Mouse (Mus musculus): Measurements from ENCODE around the gene Podn. TPM values are rescaled to one million over a fixed set of nuclear protein-coding genes. Genes with fewer than 3 reads are reported as not detected.
A peak's percentile ranks its signal among the peaks of the same experiment; 100 is the strongest.

Gene Podn
- polyA plus RNA-seq, 1 experiment, result 1.0 TPM

DNA sequence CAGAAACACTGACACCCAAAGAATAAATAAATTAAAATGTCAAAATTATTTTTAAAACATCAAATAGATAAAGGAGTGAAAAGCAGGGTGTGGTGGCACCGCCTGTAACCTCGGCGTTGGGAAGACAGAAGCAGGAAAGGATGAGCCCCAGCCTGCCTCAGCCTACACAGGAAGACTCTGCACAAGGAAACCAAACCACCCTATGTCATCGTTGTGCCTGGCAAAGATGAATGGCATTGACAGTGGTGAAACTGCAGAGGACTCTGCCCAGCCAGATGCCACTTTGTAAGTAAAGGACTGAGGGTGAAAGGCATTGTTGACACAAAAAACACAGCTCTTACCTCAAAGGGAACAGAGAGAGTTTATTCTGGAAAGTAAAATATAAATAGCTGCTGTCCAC is 30.0 kb upstream of the Podn start:
- Histone ChIP-seq H3K27ac (ENCODE audit: insufficient read depth, low read length) (no peak overlapping the region), H3K4me1 (ENCODE audit: control insufficient read depth, insufficient read depth, low read length) (no peaks in the 10 kb centered on the region), H3K27me3 (ENCODE audit: control insufficient read depth, insufficient read depth, low read length) (no peaks in the 10 kb centered on the region), H3K4me3 (replicated peaks; ENCODE audit: insufficient read depth, low read depth, low read length) (no peak overlapping the region)
- WGBS, result 86% methylated on average over 4 of the region's 4 CpGs
- TF ChIP-seq CTCF (IDR thresholded peaks at IDR 0.05; ENCODE audit: borderline replicate concordance, insufficient read depth, low read depth, low read length) (no peak), POLR2A (IDR thresholded peaks at IDR 0.05; ENCODE audit: borderline replicate concordance, insufficient read depth, low read length) (no peak)
- no peak for DNase-seq

DNA sequence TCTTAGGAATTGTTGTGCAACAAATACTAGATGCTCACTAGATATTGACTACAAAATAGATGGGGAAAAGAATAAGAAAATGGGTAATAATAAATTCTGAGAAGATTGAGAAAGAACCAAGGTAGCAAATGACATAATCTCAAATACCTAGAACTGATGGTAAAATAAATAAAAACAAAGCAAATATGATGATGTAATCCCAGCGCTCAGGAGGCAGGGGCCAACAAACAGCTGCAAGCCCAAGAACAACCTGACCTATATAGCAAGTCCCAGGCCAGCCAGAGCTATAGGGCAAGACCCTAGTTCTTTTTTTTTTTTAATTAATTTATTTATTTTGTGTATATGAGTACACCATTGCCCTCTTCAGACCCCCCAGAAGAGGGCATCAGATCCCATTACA is 27.9 kb upstream of the Podn start:
- no peak for TF ChIP-seq CTCF (IDR thresholded peaks at IDR 0.05; ENCODE audit: borderline replicate concordance, insufficient read depth, low read depth, low read length)
- no peak for TF ChIP-seq POLR2A (IDR thresholded peaks at IDR 0.05; ENCODE audit: borderline replicate concordance, insufficient read depth, low read length)
- Histone ChIP-seq H3K4me1 (ENCODE audit: control insufficient read depth, insufficient read depth, low read length) (no peaks in the 10 kb centered on the region), H3K27ac (ENCODE audit: insufficient read depth, low read length) (no peak overlapping the region), H3K27me3 (ENCODE audit: control insufficient read depth, insufficient read depth, low read length) (no peaks in the 10 kb centered on the region), H3K4me3 (replicated peaks; ENCODE audit: insufficient read depth, low read depth, low read length) (no peak overlapping the region)
- 95% methylated on average over 1 of the region's 1 CpGs for WGBS
- no peak for DNase-seq

DNA sequence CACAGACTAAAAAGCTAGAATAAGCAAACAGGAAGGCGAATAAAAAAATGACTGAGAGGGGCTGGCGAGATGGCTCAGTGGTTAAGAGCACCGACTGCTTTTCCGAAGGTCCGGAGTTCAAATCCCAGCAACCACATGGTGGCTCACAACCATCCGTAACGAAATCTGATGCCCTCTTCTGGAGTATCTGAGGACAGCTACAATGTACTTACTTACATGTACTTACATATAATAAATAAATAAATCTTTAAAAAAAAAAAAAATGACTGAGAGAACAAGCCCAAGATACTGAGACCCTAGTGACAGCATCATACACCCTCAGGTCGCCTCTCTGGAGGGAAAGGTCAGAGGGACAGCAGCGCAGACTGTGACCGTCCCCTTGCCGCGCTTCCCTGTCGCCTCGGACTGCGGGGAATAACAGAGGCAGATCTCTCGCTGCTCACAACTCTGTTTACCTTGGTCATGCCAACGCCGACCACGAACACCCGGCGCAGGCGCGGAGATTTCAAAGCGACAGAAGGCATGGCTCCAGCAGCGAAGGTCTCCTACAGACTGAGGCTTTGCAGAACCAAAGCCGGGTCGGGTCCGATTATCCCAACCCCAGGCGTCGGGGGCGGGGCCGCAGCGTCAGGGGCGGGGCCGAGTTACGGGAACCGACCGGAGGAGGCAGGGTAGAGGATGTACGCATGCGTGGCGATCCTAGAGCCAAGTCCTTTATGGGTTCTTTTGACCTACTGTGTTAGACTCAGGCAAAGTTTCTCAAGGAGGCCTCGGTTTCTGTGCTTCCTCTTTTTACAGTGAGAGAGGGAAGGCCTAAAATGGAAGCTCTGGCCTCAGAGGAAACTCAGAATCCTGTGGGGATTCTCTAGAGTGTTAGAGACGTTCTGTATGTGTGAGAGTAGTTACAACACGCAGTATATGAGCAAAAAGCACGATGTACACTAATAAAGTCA is 22.0 kb upstream of the Podn start:
- H3K4me1 ChIP-seq (ENCODE audit: control insufficient read depth, insufficient read depth, low read length), result no peaks in the 10 kb centered on the region
- H3K4me3 ChIP-seq (replicated peaks; ENCODE audit: insufficient read depth, low read depth, low read length), result peak overlapping the region; percentile 77
- TF ChIP-seq POLR2A (IDR thresholded peaks at IDR 0.05; ENCODE audit: borderline replicate concordance, insufficient read depth, low read length), result peak; percentile 80; the same call in 1 of the 2 replicates
- TF ChIP-seq CTCF (IDR thresholded peaks at IDR 0.05; ENCODE audit: borderline replicate concordance, insufficient read depth, low read depth, low read length), result no peak
- no peaks in the 10 kb centered on the region for H3K27me3 ChIP-seq (ENCODE audit: control insufficient read depth, insufficient read depth, low read length)
- 0 out of 2 replicates have a peak overlapping the region, but pooled peaks have one; percentile 40 for H3K27ac ChIP-seq (ENCODE audit: insufficient read depth, low read length)
- 12% methylated on average over 45 of the region's 45 CpGs for WGBS
- DNase-seq, result peak; percentile 95 to 96

DNA sequence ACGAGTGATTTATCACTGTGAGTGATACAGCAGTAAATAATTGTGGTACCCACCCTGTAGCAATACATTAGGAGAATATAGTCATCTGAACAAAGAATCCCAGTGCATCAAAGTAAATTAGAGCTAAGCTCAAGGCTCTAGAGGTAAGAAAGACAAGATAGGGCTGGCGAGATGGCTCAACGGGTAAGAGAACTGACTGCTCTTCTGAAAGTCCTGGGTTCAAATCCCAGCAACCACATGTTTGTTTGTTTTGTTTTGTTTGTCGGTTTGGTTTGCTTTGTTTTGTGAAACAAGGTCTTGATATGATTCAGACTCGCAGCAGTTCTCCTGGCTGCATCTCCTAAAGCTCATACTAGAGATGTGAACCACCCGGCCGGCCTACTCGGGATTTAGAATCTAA is 21.2 kb upstream of the Podn start:
- Histone ChIP-seq H3K27ac (ENCODE audit: insufficient read depth, low read length) (no peak overlapping the region), H3K4me1 (ENCODE audit: control insufficient read depth, insufficient read depth, low read length) (no peaks in the 10 kb centered on the region), H3K27me3 (ENCODE audit: control insufficient read depth, insufficient read depth, low read length) (no peaks in the 10 kb centered on the region; the same call in 1 of the 2 replicates), H3K4me3 (replicated peaks; ENCODE audit: insufficient read depth, low read depth, low read length) (no peak overlapping the region)
- WGBS, result 93% methylated on average over 8 of the region's 8 CpGs
- DNase-seq, result peak; percentile 17 to 23
- TF ChIP-seq CTCF (IDR thresholded peaks at IDR 0.05; ENCODE audit: borderline replicate concordance, insufficient read depth, low read depth, low read length), result no peak
- TF ChIP-seq POLR2A (IDR thresholded peaks at IDR 0.05; ENCODE audit: borderline replicate concordance, insufficient read depth, low read length), result no peak

DNA sequence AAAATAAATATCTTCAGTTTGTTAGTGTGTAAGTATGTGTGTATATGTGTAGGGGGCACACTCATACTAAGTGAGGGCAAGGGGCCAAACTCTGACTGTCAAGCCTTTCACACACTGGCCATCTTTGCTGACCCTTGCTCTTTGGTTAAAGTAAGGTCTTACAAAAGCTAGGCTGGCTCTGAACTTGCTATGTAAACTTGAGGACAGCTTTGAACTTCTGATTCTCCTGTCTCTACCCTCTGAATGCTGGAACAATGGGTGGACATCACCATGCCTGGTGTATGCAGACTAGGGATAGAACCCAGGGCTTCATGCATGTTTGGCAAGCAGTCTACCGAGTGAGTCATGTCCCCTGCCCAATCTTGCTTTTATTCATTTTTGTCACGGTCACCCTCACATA is 20.2 kb upstream of the Podn start:
- Histone ChIP-seq H3K4me1 (ENCODE audit: control insufficient read depth, insufficient read depth, low read length) (no peaks in the 10 kb centered on the region), H3K27me3 (ENCODE audit: control insufficient read depth, insufficient read depth, low read length) (no peaks in the 10 kb centered on the region; the same call in 1 of the 2 replicates), H3K4me3 (replicated peaks; ENCODE audit: insufficient read depth, low read depth, low read length) (no peak overlapping the region), H3K27ac (ENCODE audit: insufficient read depth, low read length) (no peak overlapping the region)
- TF ChIP-seq POLR2A (IDR thresholded peaks at IDR 0.05; ENCODE audit: borderline replicate concordance, insufficient read depth, low read length) (no peak), CTCF (IDR thresholded peaks at IDR 0.05; ENCODE audit: borderline replicate concordance, insufficient read depth, low read depth, low read length) (no peak)
- 79% methylated on average over 2 of the region's 2 CpGs for WGBS
- peak in 1 of 2 experiments; percentile 3 for DNase-seq

DNA sequence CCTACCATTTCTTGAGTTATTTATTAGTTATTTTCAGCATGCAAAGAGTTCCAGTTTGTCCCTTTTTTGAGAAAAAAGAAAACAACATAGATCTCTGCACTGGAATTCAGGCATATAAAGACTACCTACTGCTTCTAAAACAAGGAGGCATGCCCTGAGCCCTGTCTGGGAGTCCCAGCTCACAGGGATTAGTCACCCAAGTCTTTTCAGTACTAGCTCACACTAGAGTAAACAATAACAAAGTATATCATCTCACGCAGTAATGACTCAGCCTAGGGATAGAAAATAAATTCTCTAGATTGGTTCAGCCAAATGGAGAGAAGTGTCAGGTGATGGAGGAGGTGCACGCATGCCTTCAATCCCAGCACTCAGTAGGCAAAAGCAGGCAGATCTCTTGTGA is 14.5 kb upstream of the Podn start:
- Histone ChIP-seq H3K27ac (ENCODE audit: insufficient read depth, low read length) (no peak overlapping the region), H3K27me3 (ENCODE audit: control insufficient read depth, insufficient read depth, low read length) (no peaks in the 10 kb centered on the region; the same call in 1 of the 2 replicates), H3K4me3 (replicated peaks; ENCODE audit: insufficient read depth, low read depth, low read length) (no peak overlapping the region), H3K4me1 (ENCODE audit: control insufficient read depth, insufficient read depth, low read length) (no peaks in the 10 kb centered on the region)
- TF ChIP-seq POLR2A (IDR thresholded peaks at IDR 0.05; ENCODE audit: borderline replicate concordance, insufficient read depth, low read length), result no peak
- TF ChIP-seq CTCF (IDR thresholded peaks at IDR 0.05; ENCODE audit: borderline replicate concordance, insufficient read depth, low read depth, low read length), result no peak
- 91% methylated on average over 2 of the region's 2 CpGs for WGBS
- DNase-seq, result no peak

DNA sequence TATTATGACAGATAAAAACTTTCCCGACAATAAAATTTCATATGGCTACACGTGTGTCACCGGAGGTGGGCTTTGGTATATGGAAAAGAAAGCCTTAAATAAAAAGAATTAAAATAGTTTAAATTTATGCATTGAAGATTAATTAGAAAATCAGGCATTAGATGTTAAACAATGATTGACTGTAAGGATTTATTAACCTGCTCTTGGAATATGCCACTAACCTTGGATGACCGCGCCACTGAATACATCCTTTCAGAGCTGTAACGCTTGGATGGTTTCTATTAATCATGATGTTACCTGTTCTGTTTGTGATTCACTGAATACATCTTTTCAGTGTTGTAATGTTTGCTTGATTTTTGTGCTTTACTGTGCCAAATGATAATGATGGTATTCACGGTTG is 13.5 kb upstream of the Podn start:
- Histone ChIP-seq H3K27ac (ENCODE audit: insufficient read depth, low read length) (no peak overlapping the region), H3K27me3 (ENCODE audit: control insufficient read depth, insufficient read depth, low read length) (no peaks in the 10 kb centered on the region; the same call in 1 of the 2 replicates), H3K4me1 (ENCODE audit: control insufficient read depth, insufficient read depth, low read length) (no peaks in the 10 kb centered on the region), H3K4me3 (replicated peaks; ENCODE audit: insufficient read depth, low read depth, low read length) (no peak overlapping the region)
- no peak for TF ChIP-seq POLR2A (IDR thresholded peaks at IDR 0.05; ENCODE audit: borderline replicate concordance, insufficient read depth, low read length)
- TF ChIP-seq CTCF (IDR thresholded peaks at IDR 0.05; ENCODE audit: borderline replicate concordance, insufficient read depth, low read depth, low read length), result no peak
- 95% methylated on average over 7 of the region's 7 CpGs for WGBS
- DNase-seq, result no peak

Data from cerebellum, adult 2 months (tissue).